Mouse (Mus musculus) A20 (cell line): ENCODE data around the gene Ier2.
A peak's percentile ranks its signal among the peaks of the same experiment; 100 is the strongest.
"Not testable (repeated sequence)": the region's sequence is repeated elsewhere in the genome, so short reads cannot be mapped to it uniquely, and the experiment has no call there.

Experiments used
- DNase-seq: peaks from one replicate; pipeline ENCODE4 v3.0.0-alpha.2; 2011; ENCODE audit warnings: low read depth, low spot score

Gene Ier2

DNA sequence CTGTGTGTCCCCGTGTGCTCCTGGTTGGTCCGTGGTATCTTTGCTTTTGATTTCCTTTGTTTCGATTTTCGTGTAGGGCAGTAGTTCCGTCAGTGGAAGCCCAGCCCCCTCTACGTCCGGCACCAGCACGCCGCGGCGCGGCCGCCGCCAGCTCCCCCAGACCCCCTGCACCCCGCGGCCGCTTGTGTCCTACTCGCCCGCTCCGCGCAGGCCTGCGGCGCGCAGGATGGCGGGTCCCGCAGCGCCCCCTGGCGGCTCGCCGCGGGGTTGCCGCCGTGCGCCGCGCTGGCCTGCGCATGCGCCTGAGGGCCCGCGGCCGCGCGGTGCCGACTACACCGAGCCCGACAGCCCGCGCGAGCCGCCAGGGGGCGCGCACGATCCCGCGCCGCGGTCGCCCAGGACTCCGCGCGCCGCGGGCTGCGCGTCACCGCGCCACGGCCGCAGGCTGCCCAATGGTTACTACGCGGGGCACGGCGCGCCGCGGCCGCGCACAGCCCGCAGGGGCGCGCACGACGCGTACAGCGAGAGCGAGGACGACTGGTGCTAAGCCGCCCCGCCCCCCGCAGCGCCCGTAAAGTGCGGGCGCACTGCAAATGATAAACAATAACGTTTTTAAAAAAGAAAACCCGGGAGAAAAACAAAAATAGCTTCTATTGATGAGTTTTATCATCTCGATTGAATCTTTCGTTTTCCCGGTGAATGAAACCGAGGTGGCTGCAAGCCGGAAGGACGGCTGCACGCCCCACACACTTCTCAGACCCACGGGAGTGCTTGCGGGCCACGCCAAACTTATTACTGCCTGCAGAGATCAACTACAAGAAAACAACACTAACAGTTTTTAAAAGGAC lies 23.3 kb downstream of the Ier2 start:
- DNase-seq, result peak; percentile 94

DNA sequence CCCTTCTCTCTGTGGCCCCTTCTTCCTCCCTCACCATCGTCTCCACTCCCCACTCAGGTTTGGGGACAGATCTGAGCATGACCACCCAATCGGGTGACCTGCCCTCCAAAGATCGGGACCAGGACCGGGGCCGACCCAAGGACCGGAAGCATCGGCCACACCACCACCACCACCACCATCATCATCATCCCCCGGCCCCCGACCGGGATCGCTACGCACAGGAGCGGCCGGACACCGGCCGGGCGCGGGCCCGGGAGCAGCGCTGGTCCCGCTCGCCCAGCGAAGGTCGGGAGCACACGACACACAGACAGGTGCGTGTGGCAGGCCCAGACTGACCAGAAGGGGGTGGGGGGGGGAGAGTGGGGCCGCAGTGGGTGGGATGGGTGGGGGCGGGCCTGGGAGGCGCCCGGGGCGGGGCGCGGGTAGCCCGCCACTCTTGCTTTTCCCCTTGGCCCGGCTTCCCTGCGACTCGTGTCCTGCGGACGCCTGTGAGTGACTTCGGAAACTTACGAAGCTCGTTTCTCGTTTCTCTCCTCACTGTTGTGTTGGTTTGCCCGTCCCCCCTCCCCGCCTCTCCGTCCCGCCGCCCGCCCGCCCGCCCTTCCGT lies 24.0 kb downstream of the Ier2 start:
- DNase-seq, result peak; percentile 81

DNA sequence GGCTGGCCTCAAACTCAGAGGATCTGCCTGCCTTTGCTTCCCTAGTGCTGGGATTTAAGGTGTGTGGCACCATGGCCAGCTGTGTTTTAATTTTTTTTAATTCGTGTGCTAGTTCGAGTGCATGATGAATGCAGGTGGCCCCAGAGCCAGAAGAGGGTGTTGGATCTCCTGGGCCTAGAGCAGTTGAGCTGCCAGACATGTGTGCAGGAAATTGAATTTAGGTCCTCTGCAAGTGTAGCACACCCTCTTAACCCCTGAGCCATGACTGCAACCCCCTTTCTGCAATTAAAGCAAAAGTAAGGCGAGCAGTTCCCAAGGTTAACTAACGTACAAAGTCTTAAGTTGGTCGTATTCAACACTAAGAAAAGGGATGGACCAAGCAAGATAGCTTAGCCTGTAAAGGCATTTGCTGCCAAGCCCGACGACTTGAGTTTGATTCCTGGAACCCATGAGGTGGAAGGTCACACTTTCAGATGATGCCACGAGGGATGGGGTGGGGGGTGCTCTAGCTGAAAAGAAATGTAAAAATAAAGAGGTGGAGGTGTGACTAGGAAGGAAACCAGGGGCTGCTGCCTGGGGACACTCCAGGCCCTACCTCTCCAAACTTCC lies 24.6 kb downstream of the Ier2 start:
- peak; percentile 77 for DNase-seq

DNA sequence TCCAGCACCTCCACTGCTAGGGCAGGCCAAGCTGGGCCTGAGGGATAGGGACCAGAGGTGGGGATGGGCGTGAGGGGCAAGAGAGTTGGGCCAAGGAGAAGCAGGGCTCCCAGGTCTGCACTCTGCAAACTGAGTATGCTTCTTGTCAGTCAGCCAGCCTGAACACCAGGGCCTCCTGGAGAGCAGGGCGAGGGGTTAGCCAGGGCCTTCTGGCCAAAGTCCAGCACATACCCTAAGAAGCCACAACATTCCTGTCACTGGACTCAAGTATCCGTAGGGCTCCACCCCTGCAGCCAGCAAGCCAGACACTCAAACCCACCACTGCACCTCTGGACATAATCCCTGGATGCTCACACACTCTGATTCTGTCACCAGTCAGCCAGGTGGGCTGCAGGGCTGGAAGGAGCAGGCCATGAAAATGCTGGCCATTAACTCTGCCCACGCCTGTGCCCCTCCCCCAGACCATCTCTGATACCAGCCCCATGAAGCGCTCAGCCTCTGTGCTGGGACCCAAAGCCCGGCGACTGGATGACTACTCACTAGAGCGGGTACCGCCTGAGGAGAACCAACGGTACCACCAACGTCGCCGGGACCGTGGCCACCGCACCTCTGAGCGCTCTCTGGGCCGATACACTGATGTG lies 26.5 kb downstream of the Ier2 start:
- DNase-seq, result no peak

DNA sequence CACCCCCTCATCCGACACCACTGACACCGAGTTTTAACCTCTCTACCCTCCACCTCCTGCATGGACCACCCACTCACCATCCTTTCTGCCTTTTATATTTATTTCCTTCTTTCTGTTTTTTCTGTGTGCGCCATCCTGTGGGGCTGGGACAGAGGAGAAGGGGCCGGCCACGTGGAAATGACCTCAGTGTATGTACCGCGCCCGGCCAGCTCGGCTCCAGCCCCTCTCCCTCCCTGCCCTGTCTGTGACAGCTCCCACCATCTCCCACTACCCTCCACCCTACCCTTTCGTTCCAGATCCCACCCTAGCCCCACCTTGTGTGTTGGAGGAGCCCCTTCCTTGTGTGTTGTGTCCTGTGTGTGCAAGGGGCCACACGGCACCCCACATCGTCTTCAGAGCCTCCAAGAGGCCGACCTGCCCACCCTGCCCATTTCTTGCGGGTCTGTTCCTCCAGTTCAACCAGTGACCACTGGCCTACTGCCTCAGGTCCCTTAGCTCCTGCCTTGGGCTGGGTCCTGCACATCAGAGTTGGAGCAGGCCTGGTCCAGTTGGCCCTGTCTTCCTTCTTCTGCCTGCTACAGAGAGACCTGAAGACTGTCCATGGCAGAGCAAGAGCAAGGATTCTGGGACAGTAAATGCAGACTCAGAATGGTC lies 27.1 kb downstream of the Ier2 start:
- DNase-seq, result no peak

DNA sequence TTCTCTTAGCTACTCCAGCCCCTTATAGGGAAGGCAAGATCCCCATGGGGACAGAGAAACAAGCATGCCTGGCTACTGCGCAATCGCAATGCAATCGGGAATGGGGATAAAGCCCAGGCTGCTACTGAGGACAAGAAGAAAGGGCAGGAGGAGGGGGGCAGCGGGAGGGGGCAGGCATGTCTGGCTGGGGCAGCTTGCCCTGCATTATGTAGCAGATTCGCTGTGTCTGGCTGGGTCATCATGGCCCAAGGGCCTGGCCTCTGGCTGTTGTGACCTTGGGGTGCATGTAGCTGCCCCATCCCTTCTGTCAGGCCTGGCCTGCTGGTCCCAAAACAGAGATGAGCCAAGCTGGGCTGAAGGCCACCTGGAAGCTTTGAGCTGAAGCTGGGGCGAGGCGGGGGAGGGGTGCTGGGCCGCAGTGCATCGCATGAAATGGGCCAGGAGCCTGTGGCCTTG lies 27.8 kb downstream of the Ier2 start:
- DNase-seq, result no peak

DNA sequence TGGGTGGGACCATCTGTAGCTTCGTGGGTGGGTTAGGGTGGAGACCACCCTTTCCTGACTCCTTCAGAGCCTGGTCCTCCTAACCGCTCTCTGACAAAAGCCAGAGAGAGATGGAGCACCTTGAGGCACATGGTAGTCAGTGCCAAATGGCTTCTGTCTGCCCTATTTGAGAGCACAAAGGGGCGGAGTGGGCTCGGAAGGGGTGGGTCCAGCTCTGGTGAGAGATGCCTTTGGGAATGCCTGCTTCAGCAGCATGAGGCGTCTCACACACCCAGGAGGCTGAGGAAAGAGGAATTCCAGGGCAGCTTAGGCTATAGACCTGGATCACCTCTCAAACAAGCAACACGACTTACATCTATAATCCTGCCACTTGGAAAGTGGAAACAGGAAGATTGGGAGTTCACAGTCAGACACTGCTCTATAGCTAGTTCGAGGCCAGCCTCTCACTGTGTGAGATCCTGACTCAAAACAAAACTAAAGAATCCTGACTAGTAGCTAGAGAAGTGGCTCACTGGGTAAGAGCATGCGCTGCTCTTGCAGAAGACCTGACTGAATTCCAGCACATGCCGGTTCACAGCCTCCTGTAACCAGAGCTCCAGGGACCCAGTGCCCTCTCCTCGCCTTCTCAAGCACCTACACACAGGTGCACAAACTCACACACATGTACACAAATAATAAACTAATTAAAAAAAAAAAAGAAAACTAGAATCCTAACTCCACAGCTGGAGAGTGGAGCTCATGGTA lies 28.6 kb downstream of the Ier2 start:
- DNase-seq, result no peak

DNA sequence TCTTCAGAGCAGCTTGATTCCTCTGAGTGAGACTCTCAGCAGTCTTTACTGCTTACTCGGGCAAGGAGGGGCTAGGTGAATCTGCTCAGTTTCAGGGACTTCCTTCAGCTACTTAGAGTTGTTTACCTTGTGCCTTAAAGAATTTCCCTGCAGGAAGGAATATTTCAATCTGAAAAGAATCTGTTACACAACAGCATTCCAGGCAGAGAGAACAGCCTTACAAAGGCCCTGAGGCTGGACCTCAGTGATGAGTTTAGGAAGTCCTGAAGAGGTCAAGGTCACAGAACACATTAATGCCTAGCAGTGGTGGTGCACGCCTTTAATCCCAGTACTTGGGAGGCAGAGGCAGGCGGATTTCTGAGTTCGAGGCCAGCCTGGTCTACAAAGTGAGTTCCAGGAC lies 30.8 kb downstream of the Ier2 start:
- DNase-seq, result no peak

DNA sequence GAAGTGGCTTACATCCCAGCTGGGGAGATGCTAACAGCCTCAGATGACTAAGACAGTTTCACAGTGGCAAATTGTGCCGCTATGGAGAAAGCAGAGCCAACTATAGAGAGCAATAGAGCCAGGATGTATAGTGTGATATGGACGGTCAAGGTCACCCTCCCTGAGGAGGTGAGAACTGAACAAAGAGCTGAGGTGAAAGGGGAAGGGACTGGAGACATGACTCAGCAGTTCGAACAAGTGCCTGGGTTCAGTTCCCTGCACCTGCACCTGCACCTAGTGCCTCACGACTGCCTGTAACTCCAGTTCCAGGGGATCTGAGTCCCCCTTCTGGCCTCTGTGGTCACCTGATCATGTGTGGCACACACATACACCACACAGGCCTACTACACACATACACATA lies 32.5 kb downstream of the Ier2 start:
- peak; percentile 86 for DNase-seq

DNA sequence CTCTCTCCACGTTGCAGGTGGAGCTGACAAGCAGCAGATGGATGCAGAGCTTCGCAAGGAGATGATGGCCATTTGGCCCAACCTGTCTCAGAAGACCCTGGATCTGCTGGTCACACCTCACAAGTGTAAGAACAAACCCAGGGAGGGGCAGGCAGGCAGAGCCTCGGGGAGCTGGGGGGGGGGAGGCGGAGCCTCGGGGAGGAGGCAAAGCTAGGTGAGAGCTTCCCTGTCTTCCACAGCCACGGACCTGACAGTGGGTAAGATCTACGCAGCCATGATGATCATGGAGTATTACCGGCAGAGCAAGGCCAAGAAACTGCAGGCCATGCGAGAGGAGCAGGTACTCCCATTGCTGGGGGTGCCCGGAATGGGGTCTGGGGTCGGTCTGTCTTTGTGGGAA lies 33.1 kb downstream of the Ier2 start:
- DNase-seq, result peak; percentile 86

DNA sequence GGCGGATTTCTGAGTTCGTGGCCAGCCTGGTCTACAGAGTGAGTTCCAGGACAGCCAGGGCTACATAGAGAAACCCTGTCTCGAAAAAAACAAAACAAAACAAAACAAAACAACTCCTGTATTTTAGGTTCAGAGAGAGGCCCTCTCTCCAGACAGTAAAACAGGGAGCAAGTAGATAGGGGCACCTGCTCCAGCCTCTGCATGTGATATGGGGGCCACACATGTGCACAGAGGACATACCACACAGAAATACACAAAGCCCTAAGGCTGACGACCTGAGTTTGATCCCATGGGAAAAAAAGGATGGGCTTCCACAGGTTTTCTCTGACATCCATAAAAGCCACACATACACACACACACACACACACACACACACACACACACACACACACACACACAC lies 39.2 kb downstream of the Ier2 start:
- not testable (repeated sequence) for DNase-seq

DNA sequence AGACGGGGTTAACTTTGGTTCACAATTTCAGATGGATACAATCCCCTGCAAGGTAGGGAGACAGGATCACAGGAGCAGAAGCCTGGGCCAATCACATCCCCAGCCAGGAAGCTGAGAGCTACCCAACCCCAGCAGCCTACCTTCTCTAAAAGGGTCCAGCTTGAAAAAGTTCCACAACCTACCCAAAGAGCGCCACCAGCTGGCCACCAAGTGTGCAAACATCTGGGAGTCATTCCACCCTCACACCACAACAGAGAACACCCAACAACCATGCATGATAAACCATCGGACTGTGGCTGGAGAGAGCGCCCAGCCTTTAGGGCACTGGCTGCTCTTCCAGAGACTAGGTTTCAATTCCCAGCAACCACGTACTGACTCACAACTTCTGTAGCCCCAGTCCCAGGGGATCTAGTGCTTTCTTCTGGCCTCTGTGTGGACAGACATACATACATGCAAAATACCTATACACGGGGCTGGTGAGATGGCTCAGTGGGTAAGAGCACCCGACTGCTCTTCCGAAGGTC lies 41.5 kb downstream of the Ier2 start:
- DNase-seq, result no peak

DNA sequence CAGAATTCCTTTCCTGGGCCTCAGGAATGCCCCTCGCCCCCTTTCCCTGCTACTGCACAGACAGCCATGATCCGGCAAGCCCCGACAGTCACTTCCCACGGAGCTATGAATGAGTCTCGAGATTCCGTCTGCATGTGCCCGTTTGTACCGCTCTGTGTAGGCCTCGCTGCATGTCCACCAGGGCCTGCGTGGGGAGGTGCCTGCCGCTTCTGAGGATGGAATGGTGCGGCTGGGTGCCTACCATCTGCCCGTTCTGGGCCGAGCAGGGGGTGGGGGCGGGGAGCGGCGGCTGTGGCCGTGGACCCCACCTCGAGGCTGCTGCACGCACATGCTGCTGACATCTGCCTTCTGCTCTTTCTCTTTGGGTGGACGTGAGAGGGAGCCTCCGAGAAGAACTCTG lies 45.6 kb downstream of the Ier2 start:
- no peak for DNase-seq

DNA sequence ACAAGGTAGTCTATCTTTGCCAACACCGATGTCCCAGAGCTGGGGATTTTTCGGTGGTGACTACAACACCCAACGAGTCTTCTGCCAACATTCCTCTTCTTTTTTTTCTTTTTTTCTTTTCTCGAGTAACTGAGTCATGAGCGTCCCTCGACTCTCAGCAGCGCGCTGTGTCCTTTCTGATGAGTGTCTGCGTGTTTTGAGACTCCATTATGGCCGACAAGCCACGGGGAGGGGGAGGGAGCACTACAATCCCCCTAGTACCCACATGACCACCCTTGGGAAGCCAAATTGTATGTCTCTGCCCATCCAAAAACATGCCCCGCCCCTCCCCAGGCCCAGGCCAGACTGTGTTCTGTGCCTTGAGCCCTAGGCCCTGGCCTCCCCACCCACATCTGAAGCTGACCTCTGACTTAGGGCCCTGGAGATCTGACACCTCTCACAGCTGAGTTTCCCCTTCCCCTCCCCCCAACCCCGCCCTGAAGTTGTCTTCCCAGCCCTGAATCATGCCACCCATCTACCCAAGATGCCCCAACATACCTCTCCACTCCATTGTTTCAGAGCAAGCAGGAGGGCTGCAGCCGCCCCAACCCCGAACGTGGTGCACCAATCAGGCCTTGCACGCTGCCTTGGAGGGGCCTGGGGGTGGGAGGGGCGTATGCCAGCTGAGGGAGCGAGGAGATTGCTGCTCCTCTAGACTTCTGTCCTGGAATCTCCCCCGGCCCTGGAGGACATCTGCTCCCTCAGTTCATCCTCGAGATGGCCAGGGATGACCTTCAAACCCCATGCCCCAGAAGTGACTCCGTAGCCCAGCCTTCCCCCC lies 46.8 kb downstream of the Ier2 start:
- no peak for DNase-seq

DNA sequence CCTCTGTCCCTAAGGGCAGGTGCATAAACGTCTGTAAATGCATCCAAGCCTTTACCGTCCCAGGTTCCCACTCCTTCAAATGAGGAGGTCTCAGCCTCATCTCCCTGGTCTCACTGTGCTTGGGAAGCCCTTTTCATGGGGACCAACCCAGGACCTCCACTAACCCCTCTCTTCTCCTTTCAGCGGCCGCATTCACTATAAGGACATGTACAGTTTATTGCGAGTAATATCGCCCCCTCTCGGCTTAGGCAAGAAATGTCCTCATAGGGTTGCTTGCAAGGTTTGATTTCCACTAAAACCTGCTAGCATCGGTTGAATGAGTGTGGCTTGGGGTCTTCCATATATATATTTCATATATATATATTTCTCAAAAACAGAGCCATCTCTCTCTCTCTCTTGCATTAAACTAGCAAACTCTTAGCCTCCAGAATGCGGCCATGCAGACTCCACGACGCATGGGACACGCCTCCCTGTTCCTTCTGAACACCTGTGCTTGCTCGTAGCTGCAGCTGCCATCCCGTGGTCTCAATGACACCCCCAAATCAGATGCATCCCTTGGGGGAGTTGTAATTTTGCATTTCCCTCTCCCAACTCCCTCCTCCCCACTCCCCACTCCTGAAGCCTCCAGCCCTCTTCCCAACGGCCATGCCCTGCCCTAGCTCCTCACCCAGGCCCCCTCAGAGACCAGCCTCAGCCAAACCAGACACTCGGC lies 48.0 kb downstream of the Ier2 start:
- DNase-seq, result peak; percentile 66
